Mouse (Mus musculus) liver, embryonic 11.5 days (tissue): Measurements from ENCODE around the gene Arpp21. TPM values are rescaled to one million over a fixed set of nuclear protein-coding genes. Genes with fewer than 3 reads are reported as not detected.

Experiments used
- ATAC-seq: fragments of 200-750 bp; cut with Nextera tagmentation; replicated peaks from 2 replicates; pipeline ENCODE4 v1.8.0; 2017; ENCODE audit warnings: moderate number of reproducible peaks, mild to moderate bottlenecking, moderate TSS enrichment, moderate library complexity; ENCODE audit not compliant: low FRiP score
- DNase-seq: peaks from one replicate; pipeline ENCODE4 v3.0.0-alpha.2; 2017; ENCODE audit warnings: low spot score
- H3K27ac ChIP-seq: fragments of 300-500 bp; sonication (generic); 2 replicates; pipeline ENCODE4 v1.5.1; 2014; ENCODE audit warnings: mild to moderate bottlenecking, low read depth, low read length, control low read depth
- H3K27me3 ChIP-seq: fragments of 300-500 bp; sonication (generic); replicated peaks from 2 replicates; pipeline ENCODE4 v1.6.1; 2014; ENCODE audit warnings: low read length, mixed read lengths; ENCODE audit not compliant: control insufficient read depth, insufficient read depth
- H3K36me3 ChIP-seq: fragments of 300-500 bp; sonication (generic); 2 replicates; pipeline ENCODE4 v1.6.1; 2014; ENCODE audit warnings: mild to moderate bottlenecking, low read length, moderate library complexity, mixed read lengths; ENCODE audit not compliant: control insufficient read depth, insufficient read depth
- H3K4me1 ChIP-seq: fragments of 300-500 bp; sonication (generic); replicated peaks from 2 replicates; pipeline ENCODE4 v1.6.1; 2014; ENCODE audit warnings: low read length, mixed read lengths; ENCODE audit not compliant: control insufficient read depth, insufficient read depth
- H3K4me2 ChIP-seq: fragments of 300-500 bp; sonication (generic); 2 replicates; pipeline ENCODE4 v1.6.1; 2014; ENCODE audit warnings: mild to moderate bottlenecking, control low read depth, moderate library complexity
- H3K4me3 ChIP-seq: fragments of 300-500 bp; sonication (generic); 2 replicates; pipeline ENCODE4 v1.5.1; 2014; ENCODE audit warnings: low read depth, low read length, control low read depth
- H3K9ac ChIP-seq: fragments of 300-500 bp; sonication (generic); 2 replicates; pipeline ENCODE4 v1.6.1; 2014; ENCODE audit warnings: low read depth, low read length, control low read depth
- H3K9me3 ChIP-seq: fragments of 300-500 bp; sonication (generic); 2 replicates; pipeline ENCODE4 v1.6.1; 2016; ENCODE audit warnings: low read length, inconsistent platforms, mixed read lengths; ENCODE audit not compliant: control insufficient read depth
- WGBS: fragments of 180-500 bp; shearing (Covaris S2); extraction: QIAGEN DNeasy Blood & Tissue Kit; methylation state at CpG from one replicate; pipeline ENCODE4 v1.1.7; 2014; 5-methylcytosine and 5-hydroxymethylcytosine counted together
- polyA plus RNA-seq: library from polyadenylated mRNA; unstranded; fragments of >200 nt; fragmentation: Nextera tagmentation; extraction: Ambion mirVana; gene quantifications from 2 replicates; pipeline ENCODE4 v1.2.1, GENCODE M21; 2014

Gene Arpp21
- polyA plus RNA-seq, 1 experiment from 2014 or later: 0.93 TPM

- WGBS: 79% methylated on average over 6 of the region's 6 CpGs
- Histone ChIP-seq H3K9ac (no peak overlapping the region), H3K27me3 (no peaks in the 10 kb centered on the region), H3K9me3 (no peaks in the 10 kb centered on the region), H3K4me1 (no peaks in the 10 kb centered on the region), H3K4me2 (no peak overlapping the region), H3K27ac (no peak overlapping the region), H3K4me3 (no peak overlapping the region), H3K36me3 (no peaks in the 10 kb centered on the region)
- DNase-seq: no peak
- no peak for ATAC-seq
These were observed 37.4 kb downstream of the Arpp21 start for GRCm38 (mm10) chr9:112198296-112198695.

- ATAC-seq (no peak), DNase-seq (no peak)
- Histone ChIP-seq H3K27me3 (no peaks in the 10 kb centered on the region), H3K9ac (no peak overlapping the region), H3K27ac (no peak overlapping the region), H3K36me3 (no peaks in the 10 kb centered on the region), H3K4me1 (no peaks in the 10 kb centered on the region), H3K9me3 (no peaks in the 10 kb centered on the region), H3K4me3 (no peak overlapping the region), H3K4me2 (no peak overlapping the region)
These were observed 41.7 kb downstream of the Arpp21 start for GRCm38 (mm10) chr9:112194049-112194448.

GRCm38 (mm10) chr9:112189394-112189793 lies 46.3 kb downstream of the Arpp21 start:
- H3K4me2 ChIP-seq: no peak overlapping the region
- no peak overlapping the region for H3K27ac ChIP-seq
- H3K4me1 ChIP-seq: no peaks in the 10 kb centered on the region

GRCm38 (mm10) chr9:112188358-112188893 lies 47.3 kb downstream of the Arpp21 start:
- no peaks in the 10 kb centered on the region for H3K9me3 ChIP-seq
- H3K9ac ChIP-seq: no peak overlapping the region
- no peak for ATAC-seq
- no peak overlapping the region for H3K4me2 ChIP-seq
- H3K36me3 ChIP-seq: no peaks in the 10 kb centered on the region
- no peak for DNase-seq
- WGBS: 71% methylated on average over 12 of the region's 12 CpGs
- H3K4me1 ChIP-seq: no peaks in the 10 kb centered on the region
- H3K4me3 ChIP-seq: no peak overlapping the region
- H3K27ac ChIP-seq: no peak overlapping the region
- 0 out of 2 replicates have a peak, but pooled peaks cover 3% of the 10 kb centered on the region for H3K27me3 ChIP-seq

More at GRCm38 (mm10) chr9:112189394-112189793, 46.3 kb downstream of the Arpp21 start:
- WGBS: 87% methylated on average over 10 of the region's 10 CpGs
- Histone ChIP-seq H3K9ac (no peak overlapping the region), H3K4me3 (no peak overlapping the region), H3K36me3 (no peaks in the 10 kb centered on the region), H3K9me3 (no peaks in the 10 kb centered on the region), H3K27me3 (0 out of 2 replicates have a peak, but pooled peaks cover 3% of the 10 kb centered on the region)
- no peak for DNase-seq
- no peak for ATAC-seq

GRCm38 (mm10) chr9:112187667-112188066 lies 48.1 kb downstream of the Arpp21 start:
- DNase-seq (no peak), ATAC-seq (no peak)
- Histone ChIP-seq H3K36me3 (no peaks in the 10 kb centered on the region), H3K4me2 (no peak overlapping the region), H3K27ac (no peak overlapping the region), H3K4me1 (no peaks in the 10 kb centered on the region), H3K27me3 (0 out of 2 replicates have a peak, but pooled peaks cover 3% of the 10 kb centered on the region), H3K9ac (no peak overlapping the region), H3K4me3 (no peak overlapping the region), H3K9me3 (no peaks in the 10 kb centered on the region)
- 65% methylated on average over 14 of the region's 14 CpGs for WGBS

- no peaks in the 10 kb centered on the region for H3K36me3 ChIP-seq
- no peaks in the 10 kb centered on the region for H3K9me3 ChIP-seq
- H3K27ac ChIP-seq: no peak overlapping the region
- 24% methylated on average over 14 of the region's 14 CpGs for WGBS
- no peak overlapping the region for H3K4me3 ChIP-seq
- DNase-seq (no peak), ATAC-seq (peak; percentile 51; the same call in 1 of the 2 replicates)
- H3K27me3 ChIP-seq: 0 out of 2 replicates have a peak, but pooled peaks cover 3% of the 10 kb centered on the region
- H3K4me2 ChIP-seq: peak overlapping the region; percentile 22; the same call in 1 of the 2 replicates
- H3K9ac ChIP-seq: no peak overlapping the region
- H3K4me1 ChIP-seq: 0 out of 2 replicates have a peak, but pooled peaks cover 2% of the 10 kb centered on the region
These were observed 49.1 kb downstream of the Arpp21 start for GRCm38 (mm10) chr9:112186336-112187305.

- 59% methylated on average over 10 of the region's 10 CpGs for WGBS
- no peak overlapping the region for H3K27ac ChIP-seq
- no peak for ATAC-seq
- no peak overlapping the region for H3K4me2 ChIP-seq
- no peak overlapping the region for H3K4me3 ChIP-seq
- no peaks in the 10 kb centered on the region for H3K36me3 ChIP-seq
- H3K27me3 ChIP-seq: 0 out of 2 replicates have a peak, but pooled peaks cover 3% of the 10 kb centered on the region
- no peaks in the 10 kb centered on the region for H3K9me3 ChIP-seq
- no peak for DNase-seq
- no peak overlapping the region for H3K9ac ChIP-seq
- peaks cover 2% of the 10 kb centered on the region; the same call in 1 of the 2 replicates for H3K4me1 ChIP-seq
These were observed 50.0 kb downstream of the Arpp21 start for GRCm38 (mm10) chr9:112185746-112186145.

GRCm38 (mm10) chr9:112182738-112183137 lies 53.0 kb downstream of the Arpp21 start:
- ATAC-seq: peak; percentile 48; the same call in 1 of the 2 replicates
- no peaks in the 10 kb centered on the region for H3K9me3 ChIP-seq
- no peak overlapping the region for H3K4me3 ChIP-seq
- H3K36me3 ChIP-seq: no peaks in the 10 kb centered on the region
- H3K9ac ChIP-seq: no peak overlapping the region
- peaks cover 13% of the 10 kb centered on the region for H3K4me1 ChIP-seq
- WGBS: 58% methylated on average over 3 of the region's 3 CpGs
- H3K4me2 ChIP-seq: no peak overlapping the region
- H3K27me3 ChIP-seq: 0 out of 2 replicates have a peak, but pooled peaks cover 3% of the 10 kb centered on the region
- DNase-seq: no peak
- H3K27ac ChIP-seq: no peak overlapping the region
